In genomic region chr12:86153213-86153957, GRCm38 (mm10) we compare ENCODE assay signal across 17 mouse cellular contexts.
DNase-seq lines count a peak whose midpoint lies in the region; ATAC-seq and TF ChIP-seq lines count a peak whose summit lies in the region.
"Had no signal": no experiment of that assay in that cellular context is flagged by ENCODE, and none has a peak within 500 bp of the region (broad histone marks: within the 10 kb centered on the region; RNA-seq: fewer than 3 reads in every experiment).

No protein-coding gene starts in this region.

- 78% methylated on average over 12 of the region's 12 CpGs for WGBS in heart, embryonic 14.5 days
- 85% methylated on average over 12 of the region's 12 CpGs for WGBS in midbrain, embryonic 10.5 days
- 41% methylated on average over 12 of the region's 12 CpGs for WGBS in midbrain, postnatal 0 days
- 80% methylated on average over 12 of the region's 12 CpGs for WGBS in limb, embryonic 10.5 days

- no peaks in the 10 kb centered on the region for H3K27me3 ChIP-seq in heart, embryonic 14.5 days (ENCODE audit: control insufficient read depth, insufficient read depth, low read length)
- no peaks in the 10 kb centered on the region; the same call in 1 of the 2 replicates for H3K27me3 ChIP-seq in midbrain, embryonic 10.5 days (ENCODE audit: low read depth, poor library complexity, severe bottlenecking)
- H3K27me3 ChIP-seq in midbrain, postnatal 0 days (ENCODE audit: insufficient read depth, low read length) = no peaks in the 10 kb centered on the region
- H3K27me3 ChIP-seq in limb, embryonic 10.5 days (ENCODE audit: low read depth, poor library complexity, severe bottlenecking) = no peaks in the 10 kb centered on the region
- H3K27me3 ChIP-seq: embryonic facial prominence, embryonic 13.5 days; intestine, embryonic 15.5 days; kidney, embryonic 15.5 days; limb, embryonic 12.5 days; liver, embryonic 15.5 days had no signal

- peaks cover 28 to 29% of the 10 kb centered on the region in 2 experiments for H3K4me1 ChIP-seq in heart, embryonic 14.5 days (ENCODE audit: control insufficient read depth in 2 of 2, insufficient read depth in 2 of 2, low read length in 2 of 2)
- H3K4me1 ChIP-seq in midbrain, embryonic 10.5 days = peaks cover 30% of the 10 kb centered on the region
- H3K4me1 ChIP-seq in midbrain, postnatal 0 days (ENCODE audit: insufficient read depth, low read length) = peaks cover 2% of the 10 kb centered on the region; the same call in 1 of the 2 replicates
- H3K4me1 ChIP-seq in limb, embryonic 10.5 days = peaks cover 41% of the 10 kb centered on the region
- H3K4me1 ChIP-seq: liver, embryonic 15.5 days; megakaryocyte, embryonic 14.5 days had no signal

- H3K27ac ChIP-seq in heart, embryonic 14.5 days (replicated peaks in 1 of 2; ENCODE audit: control insufficient read depth in 1 of 2, insufficient read depth in 1 of 2, low read depth in 2 of 2, low read length in 2 of 2) = peak overlapping the region; percentile 43 to 53; a peak in 3 of 4 replicates
- H3K27ac ChIP-seq in midbrain, embryonic 10.5 days (replicated peaks) = peak overlapping the region; percentile 7; the same call in 1 of the 2 replicates
- no peak overlapping the region for H3K27ac ChIP-seq in midbrain, postnatal 0 days (ENCODE audit: low read depth, low read length)
- H3K27ac ChIP-seq in limb, embryonic 10.5 days = peak overlapping the region; percentile 10; the same call in 1 of the 2 replicates
- H3K27ac ChIP-seq: embryonic facial prominence, embryonic 13.5 days; intestine, embryonic 15.5 days; kidney, embryonic 15.5 days; limb, embryonic 12.5 days; liver, embryonic 15.5 days had no signal

- H3K36me3 ChIP-seq in heart, embryonic 14.5 days (ENCODE audit: control insufficient read depth, insufficient read depth, low read length) = peaks cover 4% of the 10 kb centered on the region; the same call in 1 of the 2 replicates
- peaks cover 17% of the 10 kb centered on the region for H3K36me3 ChIP-seq in midbrain, embryonic 10.5 days
- H3K36me3 ChIP-seq in midbrain, postnatal 0 days (ENCODE audit: insufficient read depth, low read length) = no peaks in the 10 kb centered on the region
- no peaks in the 10 kb centered on the region for H3K36me3 ChIP-seq in limb, embryonic 10.5 days
- H3K36me3 ChIP-seq: intestine, embryonic 15.5 days; liver, embryonic 15.5 days had no signal

- H3K9me3 ChIP-seq in heart, embryonic 14.5 days (ENCODE audit: control insufficient read depth, low read length) = peaks cover 6% of the 10 kb centered on the region; the same call in 1 of the 2 replicates
- H3K9me3 ChIP-seq in midbrain, embryonic 10.5 days (replicated peaks) = no peaks in the 10 kb centered on the region; the same call in 1 of the 2 replicates
- no peaks in the 10 kb centered on the region for H3K9me3 ChIP-seq in midbrain, postnatal 0 days (ENCODE audit: low read length)
- H3K9me3 ChIP-seq in limb, embryonic 10.5 days (replicated peaks) = no peaks in the 10 kb centered on the region
- H3K9me3 ChIP-seq: embryonic facial prominence, embryonic 13.5 days; intestine, embryonic 15.5 days; kidney, embryonic 15.5 days; limb, embryonic 12.5 days; liver, embryonic 15.5 days had no signal

- no peak overlapping the region for H3K4me3 ChIP-seq in heart, embryonic 14.5 days (ENCODE audit: control insufficient read depth in 1 of 2, insufficient read depth in 1 of 2, low read depth in 1 of 2, low read length in 2 of 2)
- no peak overlapping the region for H3K4me3 ChIP-seq in midbrain, embryonic 10.5 days
- no peak overlapping the region for H3K4me3 ChIP-seq in midbrain, postnatal 0 days (ENCODE audit: low read depth, low read length)
- no peak overlapping the region for H3K4me3 ChIP-seq in limb, embryonic 10.5 days
- H3K4me3 ChIP-seq: embryonic facial prominence, embryonic 13.5 days; intestine, embryonic 15.5 days; kidney, embryonic 15.5 days; limb, embryonic 12.5 days; liver, embryonic 15.5 days; megakaryocyte, embryonic 14.5 days had no signal

- no peak overlapping the region for H3K4me2 ChIP-seq in heart, embryonic 14.5 days (ENCODE audit: low read length)
- no peak overlapping the region for H3K4me2 ChIP-seq in midbrain, postnatal 0 days (ENCODE audit: low read depth, low read length, poor library complexity, severe bottlenecking)
- H3K4me2 ChIP-seq: embryonic facial prominence, embryonic 13.5 days; intestine, embryonic 15.5 days; kidney, embryonic 15.5 days; limb, embryonic 12.5 days; liver, embryonic 15.5 days had no signal

- no peak for DNase-seq in heart, adult 9 months (ENCODE audit: low spot score in 2 of 2)
- DNase-seq in midbrain, embryonic 10.5 days (ENCODE audit: low spot score) = no peak
- no peak for DNase-seq in midbrain, postnatal 0 days (ENCODE audit: low spot score)
- no peak for DNase-seq in limb, embryonic 10.5 days (ENCODE audit: low spot score)
- DNase-seq in right cerebral cortex, postnatal 14 days = no peak
- DNase-seq in urinary bladder, postnatal 10 days (ENCODE audit: low spot score) = no peak
- DNase-seq: adrenal gland, postnatal 36 days; cerebellum, adult 8-10 months; gastrocnemius, postnatal 10 days; lung, postnatal 10 days had no signal

- H3K9ac ChIP-seq in heart, embryonic 14.5 days (ENCODE audit: low read length) = no peak overlapping the region
- H3K9ac ChIP-seq in midbrain, postnatal 0 days (replicated peaks; ENCODE audit: low read length, poor library complexity, severe bottlenecking) = no peak overlapping the region
- H3K9ac ChIP-seq: embryonic facial prominence, embryonic 13.5 days; intestine, embryonic 15.5 days; kidney, embryonic 15.5 days; limb, embryonic 12.5 days; liver, embryonic 15.5 days had no signal

- ATAC-seq in heart, embryonic 14.5 days (ENCODE audit: insufficient number of reproducible peaks, insufficient read depth, low FRiP score, low read depth) = no peak
- ATAC-seq in midbrain, postnatal 0 days (ENCODE audit: low FRiP score) = no peak
- ATAC-seq: intestine, embryonic 15.5 days had no signal

- TF ChIP-seq CTCF in midbrain, postnatal 0 days (IDR thresholded peaks at IDR 0.05) = no peak
